7 mouse cellular contexts compared by ENCODE assay signal in the genomic region with DNA sequence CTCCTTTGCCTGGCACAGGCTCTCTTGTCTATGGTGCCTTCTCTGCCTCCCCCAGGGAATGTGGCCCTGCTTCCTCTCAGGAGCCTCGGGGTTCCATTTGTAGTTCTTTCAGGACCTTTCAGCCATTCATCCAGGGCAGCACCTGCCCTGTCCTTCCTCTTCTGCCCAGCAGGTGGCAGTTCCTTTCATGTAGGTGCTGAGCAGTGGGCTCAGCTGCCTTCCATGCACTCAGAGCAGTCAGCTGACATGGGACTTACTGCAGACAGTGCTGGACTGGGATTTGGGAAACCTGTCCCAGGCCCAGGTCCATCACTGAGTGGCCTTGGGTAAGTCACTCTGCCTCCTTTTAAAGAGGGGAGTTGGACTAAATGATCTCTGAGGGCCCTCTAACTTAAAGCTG.
A peak's percentile ranks its signal among the peaks of the same experiment; 100 is the strongest.
DNase-seq lines count a peak whose midpoint lies in the region; ATAC-seq lines count a peak whose summit lies in the region.

No protein-coding gene starts in this region.

- WGBS in midbrain, embryonic 11.5 days, result 19% methylated on average over 1 of the region's 1 CpGs

- H3K9me3 ChIP-seq in midbrain, embryonic 11.5 days (ENCODE audit: control insufficient read depth, low read length), result no peaks in the 10 kb centered on the region

- no peak overlapping the region for H3K4me3 ChIP-seq in midbrain, embryonic 11.5 days (ENCODE audit: low read depth, low read length)

- H3K9ac ChIP-seq in midbrain, embryonic 11.5 days (ENCODE audit: low read length), result no peak overlapping the region

- H3K4me1 ChIP-seq in midbrain, embryonic 11.5 days (ENCODE audit: control insufficient read depth, insufficient read depth, low read length), result peaks cover 22% of the 10 kb centered on the region

- H3K4me2 ChIP-seq in midbrain, embryonic 11.5 days, result no peak overlapping the region

- ATAC-seq in midbrain, embryonic 11.5 days (ENCODE audit: low FRiP score), result peak; percentile 81

- 0 out of 2 replicates have a peak, but pooled peaks cover 4% of the 10 kb centered on the region for H3K36me3 ChIP-seq in midbrain, embryonic 11.5 days (ENCODE audit: control insufficient read depth, insufficient read depth, low read length)

- DNase-seq in A20 (ENCODE audit: low read depth, low spot score), result peak; percentile 43
- peak; percentile 68 for DNase-seq in CD4-positive, CD25-positive, alpha-beta regulatory T cell, adult 2 months (ENCODE audit: low read depth, low spot score)
- peak; percentile 36 to 38 for DNase-seq in cerebellum, adult 18-20 months
- peak; percentile 47 for DNase-seq in forelimb bud, embryonic 11.5 days (ENCODE audit: low read depth, low spot score)
- peak; percentile 31 for DNase-seq in layer of hippocampus, adult 9-11 months
- DNase-seq in midbrain, embryonic 11.5 days (ENCODE audit: low spot score, missing footprints), result no peak
- peak; percentile 26 to 32 for DNase-seq in spleen, postnatal 36 days (ENCODE audit: low spot score in 2 of 2)

- no peaks in the 10 kb centered on the region for H3K27me3 ChIP-seq in midbrain, embryonic 11.5 days (ENCODE audit: control insufficient read depth, insufficient read depth, low read length)

- no peak overlapping the region for H3K27ac ChIP-seq in midbrain, embryonic 11.5 days (ENCODE audit: low read depth, low read length)
